ENCODE assay signal across 10 mouse cellular contexts in the genomic region with DNA sequence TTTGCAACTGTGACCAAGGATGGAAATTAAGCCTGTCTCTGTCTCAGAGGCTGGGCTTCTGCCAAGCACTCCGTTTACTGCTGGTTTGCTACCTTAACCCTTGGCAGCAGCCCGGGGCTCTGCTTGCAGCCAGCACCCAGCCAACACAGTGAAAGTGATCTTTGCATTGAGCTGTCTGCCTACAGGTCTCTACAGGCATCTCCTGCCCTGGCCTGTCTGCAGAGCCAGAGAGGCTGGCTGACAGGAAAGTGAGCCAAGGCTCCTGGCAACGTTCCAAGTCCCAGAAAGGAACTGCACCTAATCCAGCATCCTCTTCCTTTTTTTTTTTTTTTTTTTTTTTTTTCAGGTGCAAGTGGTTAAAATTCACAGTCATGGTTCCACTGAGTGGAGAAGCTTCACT.
DNase-seq lines count a peak whose midpoint lies in the region; ATAC-seq lines count a peak whose summit lies in the region.
"Had no signal": no experiment of that assay in that cellular context is flagged by ENCODE, and none has a peak within 500 bp of the region (broad histone marks: within the 10 kb centered on the region; RNA-seq: fewer than 3 reads in every experiment).

No protein-coding gene starts in this region.

- peak; percentile 82; the same call in 1 of the 2 replicates for ATAC-seq in hindbrain, embryonic 14.5 days (ENCODE audit: low FRiP score)
- ATAC-seq in neural tube, embryonic 12.5 days (ENCODE audit: low FRiP score, low read depth): peak; percentile 33; the same call in 1 of the 2 replicates
- ATAC-seq: Patski had no signal

- no peak overlapping the region for H3K4me2 ChIP-seq in hindbrain, embryonic 14.5 days (replicated peaks)
- H3K4me2 ChIP-seq in neural tube, embryonic 12.5 days (replicated peaks): no peak overlapping the region

- no peak overlapping the region for H3K4me3 ChIP-seq in hindbrain, embryonic 14.5 days (replicated peaks; ENCODE audit: low read length)
- no peak overlapping the region for H3K4me3 ChIP-seq in neural tube, embryonic 12.5 days

- intact Hi-C loops in left cerebral cortex, postnatal 36 days (cut with DNase I): no loop called here

- no peak overlapping the region for H3K9ac ChIP-seq in hindbrain, embryonic 14.5 days
- H3K9ac ChIP-seq in neural tube, embryonic 12.5 days: no peak overlapping the region

- peak; percentile 18 to 31 for DNase-seq in left cerebral cortex, adult 18-20 months (ENCODE audit: low spot score in 2 of 2)
- no peak for DNase-seq in left cerebral cortex, adult 11 months (ENCODE audit: low spot score)
- peak; percentile 87 for DNase-seq in cerebellum, adult 11-12 months
- DNase-seq in gastrocnemius, adult 18-20 months (ENCODE audit: low spot score): peak; percentile 57
- DNase-seq in hindbrain, embryonic 14.5 days (ENCODE audit: low spot score): peak; percentile 62
- DNase-seq in left cerebral cortex, postnatal 36 days (ENCODE audit: low spot score in 2 of 2): peak; percentile 21 to 26
- peak; percentile 12 to 22 for DNase-seq in thymus, postnatal 36 days

- H3K27me3 ChIP-seq in hindbrain, embryonic 14.5 days (ENCODE audit: control insufficient read depth, insufficient read depth, low read length): no peaks in the 10 kb centered on the region
- no peaks in the 10 kb centered on the region for H3K27me3 ChIP-seq in neural tube, embryonic 12.5 days (replicated peaks)
- H3K27me3 ChIP-seq: Patski had no signal

- WGBS in hindbrain, embryonic 14.5 days: 24% methylated on average over 3 of the region's 3 CpGs
- WGBS in neural tube, embryonic 12.5 days: 52% methylated on average over 3 of the region's 3 CpGs

- H3K36me3 ChIP-seq in hindbrain, embryonic 14.5 days (replicated peaks; ENCODE audit: control insufficient read depth, insufficient read depth): no peaks in the 10 kb centered on the region
- no peaks in the 10 kb centered on the region for H3K36me3 ChIP-seq in neural tube, embryonic 12.5 days

- H3K27ac ChIP-seq in hindbrain, embryonic 14.5 days: no peak overlapping the region
- no peak overlapping the region for H3K27ac ChIP-seq in neural tube, embryonic 12.5 days

- H3K9me3 ChIP-seq in hindbrain, embryonic 14.5 days (ENCODE audit: control insufficient read depth, low read length): no peaks in the 10 kb centered on the region
- no peaks in the 10 kb centered on the region for H3K9me3 ChIP-seq in neural tube, embryonic 12.5 days
- H3K9me3 ChIP-seq: megakaryocyte, embryonic 14.5 days had no signal

- peaks cover 12% of the 10 kb centered on the region for H3K4me1 ChIP-seq in hindbrain, embryonic 14.5 days (replicated peaks; ENCODE audit: control insufficient read depth, insufficient read depth, low read length)
- H3K4me1 ChIP-seq in neural tube, embryonic 12.5 days: no peaks in the 10 kb centered on the region
